Mouse (Mus musculus) ES-CJ7 (cell line): ENCODE data around the gene Crygc.

Experiments
- DNase-seq: peaks from one replicate; pipeline ENCODE4 v3.0.0; 2011; ENCODE audit warnings: low read depth, low spot score

Gene Crygc

DNA sequence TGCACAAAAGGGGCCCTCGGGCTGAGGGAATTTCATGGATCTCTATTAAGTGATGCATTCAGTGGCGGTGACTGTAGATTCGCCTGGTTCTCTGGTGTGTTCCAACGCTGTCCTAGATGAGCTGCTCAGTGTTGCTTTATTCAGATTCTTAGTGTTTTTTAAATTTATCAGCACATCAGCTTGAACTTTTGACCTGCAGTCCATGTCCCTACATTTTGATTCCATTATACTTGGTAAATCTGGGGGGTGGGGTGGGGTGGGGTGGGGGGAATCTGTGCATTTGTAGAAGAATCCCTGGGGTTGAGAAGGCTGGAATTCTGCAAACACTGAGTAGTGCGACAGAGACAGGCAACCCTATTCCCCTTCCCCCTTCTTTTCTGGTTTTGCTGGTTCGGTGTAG lies at the start of gene Crygc:
Gene Crygc (minus strand): TSS at position 101 of the 400 bp plus-strand sequence.
- no peak for DNase-seq

- peak; percentile 44 for DNase-seq
These were observed 49.3 kb upstream of the Crygc start, which contains the start of gene D630023F18Rik for GRCm38 (mm10) chr1:65122574-65123372. D630023F18Rik (minus strand) TSS chr1:65123214.

DNA sequence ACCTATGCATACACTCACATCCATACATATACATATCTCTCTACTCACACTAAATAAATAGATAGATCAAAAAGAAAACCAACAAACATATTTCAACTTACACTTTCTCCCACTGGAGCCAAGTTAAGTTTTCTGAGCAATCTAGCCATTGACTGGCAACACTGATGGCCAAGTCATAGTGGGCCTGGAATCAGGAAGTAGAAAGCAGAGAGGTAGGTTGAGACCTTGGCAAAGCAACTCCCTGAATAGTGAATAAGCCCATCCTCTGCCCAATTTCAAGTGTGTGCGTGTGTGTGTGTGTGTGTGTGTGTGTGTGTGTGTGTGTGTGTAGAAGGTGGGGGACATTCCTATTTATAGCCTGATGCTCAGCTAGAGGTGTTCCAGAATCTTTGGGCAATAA lies 45.9 kb upstream of the Crygc start, which contains the start of gene Gm28845:
Gene Gm28845 (minus strand): TSS at position 121 of the 400 bp plus-strand sequence.
- DNase-seq, result no peak

DNA sequence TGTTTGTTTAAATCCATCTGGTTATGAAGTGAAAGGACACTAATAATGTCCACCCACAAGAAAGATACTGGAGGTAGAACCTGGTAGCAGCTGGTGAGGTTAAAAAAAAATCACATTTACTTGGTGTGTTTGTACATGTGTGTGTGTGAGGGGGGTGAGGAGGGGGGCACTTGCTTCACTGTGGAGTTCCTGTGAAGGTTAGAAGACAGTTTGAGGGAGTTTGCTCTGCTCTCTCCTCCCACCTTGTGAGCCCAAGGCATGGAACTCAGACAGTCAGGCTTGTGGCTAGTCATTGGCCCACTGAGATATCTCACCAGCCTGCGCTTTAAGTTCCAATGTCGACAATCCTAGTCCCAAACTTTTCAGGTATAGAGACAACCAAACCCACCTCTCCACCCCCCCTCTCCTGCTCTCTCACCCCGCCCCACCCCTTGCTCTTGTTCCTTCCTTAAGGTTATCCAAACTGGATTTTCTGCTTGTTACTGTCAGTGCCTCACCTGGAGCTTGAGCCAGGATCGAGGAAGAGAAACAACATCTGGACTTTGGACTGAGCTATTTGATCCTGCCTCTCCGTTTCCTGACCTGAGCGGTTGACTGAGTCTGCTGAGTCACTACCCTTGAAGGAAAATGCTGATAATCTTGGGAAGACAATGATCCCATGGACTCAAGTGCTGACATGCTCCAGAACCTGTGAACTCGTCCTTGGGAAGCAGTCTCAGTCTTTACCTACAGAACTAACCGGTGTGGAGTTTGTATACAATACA lies 44.8 kb upstream of the Crygc start:
- DNase-seq, result no peak

DNA sequence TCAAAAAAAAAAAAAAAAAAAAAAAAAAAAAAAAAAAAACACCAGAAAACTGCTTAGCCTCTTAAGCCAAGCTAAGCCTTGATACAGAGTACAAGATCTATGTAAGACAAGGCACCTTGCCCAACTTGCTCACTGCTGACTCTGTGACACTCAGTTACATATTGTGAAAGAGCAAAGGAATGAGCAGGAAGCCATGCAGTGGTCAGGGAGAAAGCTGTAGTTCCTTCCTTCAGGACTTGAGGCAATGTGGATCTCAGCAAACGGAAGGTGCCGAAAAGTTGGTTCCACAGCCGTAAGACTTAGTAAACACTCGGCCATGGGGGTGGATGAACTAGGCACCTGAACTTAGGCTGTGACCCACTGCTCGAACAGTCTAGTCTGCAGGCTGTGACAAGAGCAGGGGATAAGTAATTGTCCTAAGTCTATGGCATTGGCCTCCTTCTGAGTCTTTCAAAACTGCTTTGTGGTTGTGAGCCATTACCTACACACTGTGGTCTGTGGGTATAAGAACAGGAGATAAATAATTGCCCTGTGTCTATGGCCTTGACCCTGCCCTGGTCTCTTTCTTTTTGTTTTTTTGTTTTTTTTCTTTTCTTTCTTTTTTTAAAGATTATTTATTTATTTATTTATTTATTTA lies 40.2 kb upstream of the Crygc start:
- DNase-seq, result no peak

GRCm38 (mm10) chr1:65112807-65113196 lies 39.3 kb upstream of the Crygc start:
- no peak for DNase-seq

GRCm38 (mm10) chr1:65112031-65112806 lies 38.7 kb upstream of the Crygc start:
- DNase-seq, result peak; percentile 95

DNA sequence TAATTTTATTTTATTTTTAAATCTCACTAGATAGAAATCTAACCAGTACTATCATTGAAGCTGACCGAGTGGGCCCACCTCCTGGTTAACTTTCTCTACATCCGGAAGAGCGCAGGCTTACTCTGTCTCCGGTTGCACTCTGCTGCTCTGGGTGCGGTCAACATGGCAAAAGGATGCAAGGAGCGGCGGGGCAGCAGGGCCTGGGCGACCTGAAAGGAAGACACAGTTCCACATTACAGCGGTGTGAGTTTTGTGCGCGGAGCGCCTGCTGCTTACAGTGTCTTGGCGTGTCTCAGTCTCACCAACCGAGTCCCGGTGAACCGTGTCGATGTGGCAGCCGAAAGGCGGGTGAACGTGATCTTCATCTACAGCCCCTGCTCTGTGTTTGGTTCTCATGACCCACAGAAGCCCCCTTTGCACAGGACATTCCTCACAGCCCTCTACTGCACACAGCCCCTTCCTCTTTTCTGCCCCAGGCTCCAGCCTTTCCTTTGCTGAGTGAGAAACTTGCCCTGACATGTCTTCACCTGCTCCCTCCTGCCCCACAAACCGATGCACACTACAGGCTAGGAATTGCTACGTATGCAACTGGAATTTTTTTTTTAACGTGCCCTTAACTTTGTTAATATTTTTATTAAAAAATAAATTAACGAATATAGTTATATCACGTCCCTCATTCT lies 36.4 kb upstream of the Crygc start:
- DNase-seq, result peak; percentile 77

GRCm38 (mm10) chr1:65109196-65109595 lies 35.7 kb upstream of the Crygc start:
- DNase-seq, result no peak

DNA sequence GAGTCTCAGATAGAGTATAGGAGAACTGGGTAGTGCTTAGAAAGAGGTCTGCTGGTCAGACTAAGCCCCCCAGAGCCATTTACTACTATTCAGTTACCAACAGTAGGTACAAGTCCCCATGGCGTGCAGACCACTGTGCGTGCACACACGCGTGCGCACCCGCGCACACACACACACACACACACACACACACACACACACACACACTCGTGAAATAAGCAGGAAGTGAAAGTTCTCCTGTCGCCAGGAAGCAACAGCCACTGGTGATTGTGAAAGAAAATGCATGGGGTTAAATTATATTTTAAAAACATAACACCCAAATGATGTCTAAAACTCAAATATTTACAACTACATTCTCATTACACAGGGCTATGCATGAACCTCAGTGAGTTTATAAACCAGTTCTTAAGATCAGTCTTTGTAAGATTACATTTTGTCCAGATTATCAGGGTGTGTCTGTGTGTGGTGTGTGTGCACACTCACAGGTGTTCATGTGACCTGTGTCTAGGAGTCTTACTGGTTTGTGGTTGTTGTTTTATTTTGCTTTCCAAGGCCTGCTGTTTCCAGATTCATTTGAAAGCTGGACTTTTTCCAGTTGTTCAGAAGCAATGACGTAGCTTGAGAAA lies 34.3 kb upstream of the Crygc start:
- DNase-seq, result no peak

- DNase-seq, result no peak
These were observed 29.8 kb upstream of the Crygc start, which contains the start of gene Cryga for GRCm38 (mm10) chr1:65103273-65103672. Cryga (minus strand) TSS chr1:65103373.

- DNase-seq, result no peak
These were observed 23.5 kb upstream of the Crygc start for GRCm38 (mm10) chr1:65096953-65097352.

- DNase-seq, result no peak
These were observed 18.1 kb upstream of the Crygc start for GRCm38 (mm10) chr1:65091566-65091965.

- DNase-seq, result no peak
These were observed 16.9 kb upstream of the Crygc start for GRCm38 (mm10) chr1:65090370-65090769.

GRCm38 (mm10) chr1:65088567-65089356 lies 15.3 kb upstream of the Crygc start:
- DNase-seq, result no peak

DNA sequence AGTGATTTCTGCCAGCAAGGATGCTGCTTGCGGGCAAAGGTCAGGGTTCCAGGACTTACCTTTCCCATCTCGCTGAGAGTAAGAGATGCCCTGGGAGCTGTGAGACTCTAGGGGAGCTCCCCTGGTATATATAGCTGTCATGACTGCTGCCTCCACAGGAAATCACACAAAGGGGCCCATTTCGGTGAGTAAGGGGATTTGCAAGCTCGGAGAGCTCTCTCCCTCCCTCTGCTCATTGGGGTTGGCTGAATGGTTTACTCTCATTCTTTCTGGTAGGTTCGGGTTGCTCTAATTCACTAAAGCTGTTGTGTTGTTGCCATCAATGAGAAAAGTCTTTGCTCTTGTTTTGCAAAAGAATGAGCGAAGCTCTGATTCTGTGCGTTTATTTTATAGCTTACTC lies 8.7 kb upstream of the Crygc start, which contains the start of gene Crygb:
Gene Crygb (minus strand): TSS at position 101 of the 400 bp plus-strand sequence.
- no peak for DNase-seq

DNA sequence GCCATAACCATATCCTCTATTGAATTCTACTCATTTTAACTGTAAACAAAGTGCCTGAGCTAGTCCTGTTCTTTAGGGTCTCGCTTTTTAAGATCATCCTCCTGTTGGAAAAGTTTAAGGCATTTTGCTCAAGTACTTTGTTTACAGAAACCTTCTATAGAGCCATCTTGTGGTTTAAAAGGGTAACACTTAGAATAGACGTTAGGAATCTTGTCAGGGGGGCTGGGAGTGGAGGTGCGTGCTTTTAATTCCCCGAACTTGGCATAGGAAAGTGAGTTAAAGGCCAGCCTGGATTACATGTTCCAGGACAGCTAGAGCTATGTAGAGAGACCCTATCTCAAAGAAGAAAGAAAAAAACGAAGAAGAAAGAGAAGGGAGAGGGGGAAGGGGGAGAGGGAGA lies 2.1 kb upstream of the Crygc start:
- peak; percentile 37 for DNase-seq

DNA sequence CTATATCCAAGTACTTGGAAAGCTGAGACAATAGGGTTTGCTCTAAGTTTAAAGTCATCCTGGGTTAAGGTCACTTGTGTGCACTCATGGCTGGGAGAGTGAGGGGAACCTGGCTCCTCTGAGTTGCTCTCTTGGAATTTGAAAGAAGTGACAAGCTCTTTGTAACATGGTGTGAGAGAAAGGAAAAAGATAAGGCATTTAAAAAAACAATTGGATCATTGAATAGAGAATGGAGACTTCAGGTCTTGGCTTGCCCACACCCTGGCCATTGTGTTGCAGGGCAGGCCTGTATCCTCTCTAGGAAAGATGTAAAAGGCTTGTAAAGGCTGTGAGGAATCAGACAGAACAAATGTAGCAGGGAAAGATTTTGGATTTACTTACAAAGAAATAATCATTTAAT lies 5.6 kb downstream of the Crygc start:
- DNase-seq, result peak; percentile 75

DNA sequence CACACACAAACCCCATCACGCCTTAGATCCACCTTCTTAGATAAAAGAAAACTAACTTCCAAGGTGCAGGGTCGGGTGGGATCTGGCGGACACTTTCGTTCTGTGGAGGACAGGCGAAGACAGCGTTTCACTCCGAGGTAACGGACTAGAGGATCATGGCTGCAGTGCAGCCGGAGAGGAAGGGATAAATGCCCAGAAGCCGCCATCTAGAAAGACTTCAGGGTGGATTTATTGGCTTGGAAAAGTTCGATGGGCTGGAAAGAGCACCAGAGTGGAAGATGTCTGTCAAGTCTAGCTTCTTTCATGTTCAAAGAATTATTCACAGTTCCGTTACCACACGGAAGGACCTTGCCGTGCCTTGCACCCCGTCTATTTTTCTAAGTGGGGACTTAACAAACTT lies 9.3 kb downstream of the Crygc start:
- no peak for DNase-seq
